8 mouse cellular contexts compared by ENCODE assay signal in the genomic region with DNA sequence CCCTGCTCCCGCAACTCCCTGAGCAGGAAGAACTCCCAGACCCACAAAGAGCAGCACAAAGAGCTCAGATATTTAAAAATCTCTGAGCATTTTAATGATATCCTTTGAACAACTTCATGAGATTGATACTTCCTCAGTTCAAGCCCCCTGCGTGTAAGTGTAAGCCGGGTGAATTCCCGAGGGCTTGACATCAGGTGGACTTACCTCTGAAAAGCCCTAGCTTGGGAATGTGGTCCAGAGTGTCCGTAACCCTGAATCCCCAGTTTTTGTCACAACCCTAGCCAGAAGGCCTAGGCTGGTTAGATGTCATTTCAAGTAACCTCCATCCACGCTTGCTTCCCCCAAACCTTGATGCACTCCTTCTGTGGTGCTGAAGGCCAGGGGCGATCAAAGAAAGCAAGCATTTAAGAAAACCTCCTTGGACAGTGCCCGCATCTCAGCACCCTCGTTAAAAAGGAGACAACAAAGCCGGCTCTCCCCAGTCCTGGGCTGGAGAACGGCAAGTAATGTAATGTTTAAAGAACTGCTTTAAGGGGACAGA. TPM values are rescaled to one million over a fixed set of nuclear protein-coding genes. Genes with fewer than 3 reads are reported as not detected.
DNase-seq lines count a peak whose midpoint lies in the region; ATAC-seq lines count a peak whose summit lies in the region.

No protein-coding gene starts in this region.

- peak overlapping the region; percentile 68 for H3K4me2 ChIP-seq in lung, embryonic 16.5 days (ENCODE audit: low read depth, low read length)
- H3K4me2 ChIP-seq in intestine, embryonic 16.5 days (ENCODE audit: low read depth, low read length): peak overlapping the region; percentile 62
- peak overlapping the region; percentile 57 for H3K4me2 ChIP-seq in neural tube, embryonic 14.5 days (ENCODE audit: low read depth, low read length)

- peak overlapping the region; percentile 73 for H3K4me3 ChIP-seq in lung, embryonic 16.5 days (ENCODE audit: low read length)
- peak overlapping the region; percentile 90 for H3K4me3 ChIP-seq in forebrain, embryonic 10.5 days
- H3K4me3 ChIP-seq in intestine, embryonic 16.5 days (ENCODE audit: low read length): peak overlapping the region; percentile 87
- peak overlapping the region; percentile 72 for H3K4me3 ChIP-seq in neural tube, embryonic 14.5 days (ENCODE audit: low read depth, low read length)

- H3K27me3 ChIP-seq in lung, embryonic 16.5 days (ENCODE audit: control insufficient read depth, insufficient read depth, low read depth, low read length): no peaks in the 10 kb centered on the region
- no peaks in the 10 kb centered on the region for H3K27me3 ChIP-seq in forebrain, embryonic 10.5 days (ENCODE audit: poor library complexity, severe bottlenecking)
- no peaks in the 10 kb centered on the region for H3K27me3 ChIP-seq in intestine, embryonic 16.5 days (replicated peaks; ENCODE audit: control insufficient read depth, insufficient read depth, low read length)
- H3K27me3 ChIP-seq in neural tube, embryonic 14.5 days (ENCODE audit: control insufficient read depth, insufficient read depth, low read length): no peaks in the 10 kb centered on the region

- ATAC-seq in lung, embryonic 16.5 days (ENCODE audit: low read depth): peak; percentile 4
- ATAC-seq in intestine, embryonic 16.5 days: peak; percentile 27
- no peak; the same call in 1 of the 2 replicates for ATAC-seq in neural tube, embryonic 14.5 days (ENCODE audit: low read depth)

- peaks cover 7% of the 10 kb centered on the region for H3K4me1 ChIP-seq in lung, embryonic 16.5 days (replicated peaks; ENCODE audit: control insufficient read depth, insufficient read depth, low read length)
- peaks cover 26% of the 10 kb centered on the region for H3K4me1 ChIP-seq in forebrain, embryonic 10.5 days
- H3K4me1 ChIP-seq in intestine, embryonic 16.5 days (ENCODE audit: control insufficient read depth, insufficient read depth, low read length): peaks cover 4% of the 10 kb centered on the region; the same call in 1 of the 2 replicates
- 0 out of 2 replicates have a peak, but pooled peaks cover 4% of the 10 kb centered on the region for H3K4me1 ChIP-seq in neural tube, embryonic 14.5 days (ENCODE audit: control insufficient read depth, insufficient read depth, low read length)

- H3K27ac ChIP-seq in lung, embryonic 16.5 days (ENCODE audit: low read length): peak overlapping the region; percentile 69
- peak overlapping the region; percentile 79 for H3K27ac ChIP-seq in forebrain, embryonic 10.5 days
- peak overlapping the region; percentile 61 for H3K27ac ChIP-seq in intestine, embryonic 16.5 days (ENCODE audit: low read length)
- H3K27ac ChIP-seq in neural tube, embryonic 14.5 days (ENCODE audit: low read depth, low read length): no peak overlapping the region

- DNase-seq in lung, postnatal 4 days: no peak
- DNase-seq in forebrain, embryonic 10.5 days (ENCODE audit: extremely low spot score, low spot score): no peak
- DNase-seq in B cell, adult 2 months: no peak
- no peak for DNase-seq in ovary, postnatal 14 days (ENCODE audit: low spot score)
- DNase-seq in c-Kit-positive CD71-positive TER-119-positive erythroid progenitor cells, embryonic 14.5 days (ENCODE audit: low spot score): no peak

- peak overlapping the region; percentile 63 for H3K9ac ChIP-seq in lung, embryonic 16.5 days (ENCODE audit: low read length)
- peak overlapping the region; percentile 62 for H3K9ac ChIP-seq in intestine, embryonic 16.5 days (ENCODE audit: low read depth, low read length)
- H3K9ac ChIP-seq in neural tube, embryonic 14.5 days (replicated peaks; ENCODE audit: low read depth, low read length): no peak overlapping the region; the same call in 1 of the 2 replicates

- H3K36me3 ChIP-seq in lung, embryonic 16.5 days (ENCODE audit: control insufficient read depth, insufficient read depth, low read length): no peaks in the 10 kb centered on the region
- H3K36me3 ChIP-seq in forebrain, embryonic 10.5 days (replicated peaks): 0 out of 2 replicates have a peak, but pooled peaks cover 5% of the 10 kb centered on the region
- no peaks in the 10 kb centered on the region for H3K36me3 ChIP-seq in intestine, embryonic 16.5 days (ENCODE audit: control insufficient read depth, insufficient read depth, low read length)
- no peaks in the 10 kb centered on the region for H3K36me3 ChIP-seq in neural tube, embryonic 14.5 days (ENCODE audit: control insufficient read depth, insufficient read depth, low read length)

- WGBS in lung, embryonic 16.5 days: 38% methylated on average over 11 of the region's 11 CpGs
- 58% methylated on average over 11 of the region's 11 CpGs for WGBS in forebrain, embryonic 10.5 days
- WGBS in intestine, embryonic 16.5 days: 46% methylated on average over 11 of the region's 11 CpGs
- 48% methylated on average over 11 of the region's 11 CpGs for WGBS in neural tube, embryonic 14.5 days

- H3K9me3 ChIP-seq in lung, embryonic 16.5 days (ENCODE audit: control insufficient read depth, low read length): no peaks in the 10 kb centered on the region
- H3K9me3 ChIP-seq in forebrain, embryonic 10.5 days: no peaks in the 10 kb centered on the region
- no peaks in the 10 kb centered on the region for H3K9me3 ChIP-seq in intestine, embryonic 16.5 days (ENCODE audit: control insufficient read depth, low read length)
- H3K9me3 ChIP-seq in neural tube, embryonic 14.5 days (ENCODE audit: control insufficient read depth, low read length): no peaks in the 10 kb centered on the region

RNA-seq across cellular contexts. Expression of a gene that starts 0.6 kb away (rescaled TPM):
- 6.9 and 8.1 TPM in 2 replicates for polyA plus RNA-seq in lung, embryonic 16.5 days (2015; fragmentation: Nextera tagmentation; extraction: Ambion mirVana)
- polyA plus RNA-seq in forebrain, embryonic 10.5 days (2016; fragmentation: Nextera tagmentation; extraction: Ambion mirVana): 13.4 and 13.8 TPM in 2 replicates
- 5.6 and 6.2 TPM in 2 replicates for polyA plus RNA-seq in intestine, embryonic 16.5 days (2015; fragmentation: Nextera tagmentation; extraction: Ambion mirVana)
- polyA plus RNA-seq in neural tube, embryonic 14.5 days (2014; fragmentation: Nextera tagmentation; extraction: Ambion mirVana): 11.5 and 13.4 TPM in 2 replicates

RNA-seq across cellular contexts. Expression of a gene that starts 15.7 kb away (rescaled TPM):
- polyA plus RNA-seq in lung, embryonic 16.5 days (2015; fragmentation: Nextera tagmentation; extraction: Ambion mirVana): 3.8 and 4.6 TPM in 2 replicates
- 0.33 and 0.48 TPM in 2 replicates for polyA plus RNA-seq in forebrain, embryonic 10.5 days (2016; fragmentation: Nextera tagmentation; extraction: Ambion mirVana)
- 0.61 and 0.70 TPM in 2 replicates for polyA plus RNA-seq in intestine, embryonic 16.5 days (2015; fragmentation: Nextera tagmentation; extraction: Ambion mirVana)
- 2.1 and 2.2 TPM in 2 replicates for polyA plus RNA-seq in neural tube, embryonic 14.5 days (2014; fragmentation: Nextera tagmentation; extraction: Ambion mirVana)
